Mouse (Mus musculus) kidney, embryonic 15.5 days (tissue): ENCODE measurements around the gene Tead4. TPM values are rescaled to one million over a fixed set of nuclear protein-coding genes. Genes with fewer than 3 reads are reported as not detected.

Experiments used
- ATAC-seq: fragments of 200-750 bp; cut with Nextera tagmentation; replicated peaks from 2 replicates; pipeline ENCODE4 v1.8.0; 2017; ENCODE audit warnings: moderate TSS enrichment; ENCODE audit not compliant: low FRiP score
- H3K27ac ChIP-seq: fragments of 300-500 bp; sonication (generic); 2 replicates; pipeline ENCODE4 v1.5.1; 2015; ENCODE audit warnings: mild to moderate bottlenecking, inconsistent platforms
- H3K27me3 ChIP-seq: fragments of 300-500 bp; sonication (generic); 2 replicates; pipeline ENCODE4 v1.6.1; 2015; ENCODE audit warnings: inconsistent platforms
- H3K36me3 ChIP-seq: fragments of 300-500 bp; sonication (generic); 2 replicates; pipeline ENCODE4 v1.6.1; 2015; ENCODE audit warnings: inconsistent platforms
- H3K4me1 ChIP-seq: fragments of 300-500 bp; sonication (generic); 2 replicates; pipeline ENCODE4 v1.6.1; 2015; ENCODE audit warnings: inconsistent platforms
- H3K4me2 ChIP-seq: fragments of 300-500 bp; sonication (generic); 2 replicates; pipeline ENCODE4 v1.6.1; 2015; ENCODE audit warnings: moderate library complexity, mild to moderate bottlenecking, inconsistent platforms
- H3K4me3 ChIP-seq: fragments of 300-500 bp; sonication (generic); replicated peaks from 2 replicates; pipeline ENCODE4 v1.5.1; 2015; ENCODE audit warnings: mild to moderate bottlenecking, inconsistent platforms
- H3K9ac ChIP-seq: fragments of 300-500 bp; sonication (generic); 2 replicates; pipeline ENCODE4 v1.6.1; 2015; ENCODE audit warnings: mild to moderate bottlenecking, inconsistent platforms
- H3K9me3 ChIP-seq: fragments of 300-500 bp; sonication (generic); replicated peaks from 2 replicates; pipeline ENCODE4 v1.6.1; 2016; ENCODE audit warnings: inconsistent platforms
- WGBS: fragments of 180-500 bp; shearing (Covaris S2); methylation state at CpG from one replicate; pipeline ENCODE4 v1.1.7; 2015; ENCODE audit warnings: mixed read lengths; 5-methylcytosine and 5-hydroxymethylcytosine counted together
- polyA plus RNA-seq: library from polyadenylated mRNA; unstranded; fragments of >200 nt; fragmentation: Nextera tagmentation; extraction: Ambion mirVana; gene quantifications from 2 replicates; pipeline ENCODE4 v1.2.1, GENCODE M21; 2015

Tead4 gene
- polyA plus RNA-seq, 1 experiment from 2014 or later, result 2.5 TPM

- Histone ChIP-seq H3K4me1 (no peaks in the 10 kb centered on the region), H3K4me3 (no peak overlapping the region), H3K9ac (no peak overlapping the region), H3K9me3 (no peaks in the 10 kb centered on the region), H3K36me3 (no peaks in the 10 kb centered on the region), H3K4me2 (no peak overlapping the region), H3K27ac (no peak overlapping the region), H3K27me3 (no peaks in the 10 kb centered on the region)
- ATAC-seq, result no peak
- WGBS, result 73% methylated on average over 8 of the region's 8 CpGs
Measured at GRCm38 (mm10) chr6:128264870-128265526, 35.6 kb downstream of the Tead4 start.

- Histone ChIP-seq H3K36me3 (no peaks in the 10 kb centered on the region), H3K4me3 (no peak overlapping the region), H3K9me3 (no peaks in the 10 kb centered on the region), H3K27ac (no peak overlapping the region), H3K4me2 (no peak overlapping the region), H3K9ac (no peak overlapping the region), H3K4me1 (no peaks in the 10 kb centered on the region), H3K27me3 (no peaks in the 10 kb centered on the region)
- ATAC-seq, result no peak
- 75% methylated on average over 1 of the region's 1 CpGs for WGBS
Measured at GRCm38 (mm10) chr6:128261486-128261885, 39.1 kb downstream of the Tead4 start.

GRCm38 (mm10) chr6:128259252-128259651 lies 41.4 kb downstream of the Tead4 start:
- 93% methylated on average over 3 of the region's 3 CpGs for WGBS
- no peaks in the 10 kb centered on the region for H3K9me3 ChIP-seq
- H3K4me1 ChIP-seq, result no peaks in the 10 kb centered on the region
- ATAC-seq, result no peak
- no peak overlapping the region for H3K9ac ChIP-seq
- H3K36me3 ChIP-seq, result no peaks in the 10 kb centered on the region
- no peak overlapping the region for H3K4me2 ChIP-seq
- H3K27me3 ChIP-seq, result no peaks in the 10 kb centered on the region
- no peak overlapping the region for H3K27ac ChIP-seq
- H3K4me3 ChIP-seq, result no peak overlapping the region

- H3K4me2 ChIP-seq, result no peak overlapping the region
- H3K9ac ChIP-seq, result no peak overlapping the region
- H3K4me1 ChIP-seq, result no peaks in the 10 kb centered on the region
- H3K27me3 ChIP-seq, result no peaks in the 10 kb centered on the region
- no peak for ATAC-seq
- no peak overlapping the region for H3K4me3 ChIP-seq
- 80% methylated on average over 2 of the region's 2 CpGs for WGBS
- no peak overlapping the region for H3K27ac ChIP-seq
- no peaks in the 10 kb centered on the region for H3K9me3 ChIP-seq
- no peaks in the 10 kb centered on the region for H3K36me3 ChIP-seq
Measured at GRCm38 (mm10) chr6:128255941-128256340, 44.7 kb downstream of the Tead4 start.

DNA sequence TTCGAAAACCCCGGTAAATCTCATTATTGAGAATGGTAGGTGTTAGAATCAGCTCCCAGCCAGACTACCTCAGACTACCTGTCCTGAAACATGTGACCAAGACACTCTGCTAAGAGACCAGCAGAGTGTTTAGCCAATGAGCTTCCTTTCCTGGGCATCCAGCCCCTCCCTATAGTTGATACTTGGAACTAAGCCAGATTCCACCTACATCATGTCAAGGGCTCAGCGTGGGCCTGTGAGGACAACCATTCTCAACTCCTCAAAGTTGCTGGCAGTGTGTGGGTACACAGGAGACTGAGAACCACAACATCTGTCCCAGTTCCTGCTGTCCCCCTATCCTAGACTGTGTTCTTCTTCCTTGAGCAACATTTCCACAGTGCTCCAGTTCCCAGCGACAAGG lies 45.3 kb downstream of the Tead4 start:
- Histone ChIP-seq H3K9me3 (no peaks in the 10 kb centered on the region), H3K27ac (no peak overlapping the region), H3K9ac (no peak overlapping the region), H3K27me3 (no peaks in the 10 kb centered on the region), H3K4me1 (no peaks in the 10 kb centered on the region), H3K4me2 (no peak overlapping the region), H3K36me3 (no peaks in the 10 kb centered on the region), H3K4me3 (no peak overlapping the region)
- WGBS, result 79% methylated on average over 4 of the region's 4 CpGs
- ATAC-seq, result no peak

DNA sequence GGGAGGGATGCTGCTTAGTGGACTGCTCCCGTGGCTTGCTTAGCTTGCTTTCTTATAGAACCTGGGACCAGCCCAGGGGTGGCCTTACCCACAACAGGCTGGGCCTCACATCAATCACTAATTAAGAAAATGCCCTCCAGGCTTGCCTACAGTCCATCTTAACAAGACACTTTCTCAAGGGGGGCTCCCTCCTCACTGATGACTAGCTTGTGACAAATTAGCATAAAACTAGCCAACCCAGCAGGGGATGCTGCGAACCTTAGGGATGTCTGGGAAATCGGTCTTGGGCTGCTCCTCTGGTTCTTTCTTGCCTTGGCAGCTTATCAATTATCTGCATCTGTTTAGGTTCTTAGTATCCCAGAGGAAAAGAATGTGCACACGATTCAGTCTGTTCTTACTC lies 46.1 kb downstream of the Tead4 start:
- H3K4me1 ChIP-seq, result no peaks in the 10 kb centered on the region

DNA sequence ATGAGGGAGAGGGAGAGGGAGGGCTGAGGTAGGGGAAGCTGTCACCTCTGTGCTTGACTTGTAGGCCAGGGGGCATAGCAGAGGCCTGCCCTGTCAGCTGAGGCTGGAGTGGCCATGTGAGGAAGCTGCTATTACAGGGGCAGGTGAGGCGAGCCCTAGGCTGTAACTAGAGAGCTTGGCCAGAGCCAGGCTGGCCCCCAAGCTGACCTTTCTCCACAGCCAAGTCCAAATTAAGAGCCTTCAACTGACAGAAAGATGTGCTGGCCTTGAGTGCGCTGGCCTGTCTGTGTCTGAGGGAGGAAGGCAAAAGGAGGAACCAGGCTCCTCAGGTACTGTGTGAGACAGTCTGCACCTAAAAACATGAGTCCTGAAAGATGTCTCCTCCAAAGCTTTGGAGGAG lies 47.5 kb downstream of the Tead4 start:
- no peak overlapping the region for H3K27ac ChIP-seq
- H3K9ac ChIP-seq, result no peak overlapping the region
- ATAC-seq, result no peak
- H3K4me1 ChIP-seq, result no peaks in the 10 kb centered on the region
- H3K27me3 ChIP-seq, result no peaks in the 10 kb centered on the region
- H3K4me2 ChIP-seq, result no peak overlapping the region
- H3K36me3 ChIP-seq, result no peaks in the 10 kb centered on the region
- no peak overlapping the region for H3K4me3 ChIP-seq
- H3K9me3 ChIP-seq, result no peaks in the 10 kb centered on the region
- 46% methylated on average over 2 of the region's 2 CpGs for WGBS

More for the DNA sequence above, 46.1 kb downstream of the Tead4 start:
- Histone ChIP-seq H3K9ac (no peak overlapping the region), H3K4me3 (no peak overlapping the region), H3K9me3 (no peaks in the 10 kb centered on the region), H3K27me3 (no peaks in the 10 kb centered on the region), H3K36me3 (no peaks in the 10 kb centered on the region), H3K27ac (no peak overlapping the region), H3K4me2 (no peak overlapping the region)
- 73% methylated on average over 4 of the region's 4 CpGs for WGBS
- ATAC-seq, result no peak

GRCm38 (mm10) chr6:128250596-128250995 lies 50.0 kb downstream of the Tead4 start:
- Histone ChIP-seq H3K27ac (no peak overlapping the region), H3K36me3 (no peaks in the 10 kb centered on the region), H3K4me2 (no peak overlapping the region), H3K4me1 (no peaks in the 10 kb centered on the region), H3K9me3 (no peaks in the 10 kb centered on the region), H3K4me3 (no peak overlapping the region), H3K9ac (no peak overlapping the region), H3K27me3 (no peaks in the 10 kb centered on the region)
- 84% methylated on average over 5 of the region's 5 CpGs for WGBS
- ATAC-seq, result no peak

- H3K4me3 ChIP-seq, result no peak overlapping the region
- H3K4me2 ChIP-seq, result no peak overlapping the region
- no peaks in the 10 kb centered on the region for H3K36me3 ChIP-seq
- no peaks in the 10 kb centered on the region for H3K9me3 ChIP-seq
- H3K4me1 ChIP-seq, result no peaks in the 10 kb centered on the region
- 80% methylated on average over 2 of the region's 2 CpGs for WGBS
- H3K27me3 ChIP-seq, result no peaks in the 10 kb centered on the region
- no peak for ATAC-seq
- no peak overlapping the region for H3K9ac ChIP-seq
- no peak overlapping the region for H3K27ac ChIP-seq
Measured at GRCm38 (mm10) chr6:128237102-128237763, 63.4 kb downstream of the Tead4 start.

DNA sequence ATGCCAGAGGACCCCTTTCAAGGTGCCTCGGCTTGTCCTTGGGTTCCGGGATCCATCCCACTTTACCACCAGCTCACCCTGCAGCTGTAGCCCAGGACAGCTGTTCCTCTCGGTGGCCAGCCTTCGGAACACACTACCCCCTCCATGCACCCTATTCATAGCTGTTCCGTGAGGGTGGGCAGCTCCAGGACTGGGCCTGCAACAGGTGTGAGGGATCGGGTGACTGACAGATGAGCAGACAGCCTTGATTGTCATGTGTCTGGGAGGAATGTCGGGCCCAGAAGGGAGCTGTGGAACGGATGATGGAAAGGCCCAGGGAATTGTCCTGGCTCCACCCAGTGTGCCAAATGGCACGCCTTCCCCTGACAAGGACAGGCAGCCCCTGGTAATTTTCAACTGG lies 64.0 kb downstream of the Tead4 start:
- Histone ChIP-seq H3K9me3 (no peaks in the 10 kb centered on the region), H3K4me2 (no peak overlapping the region), H3K27me3 (no peaks in the 10 kb centered on the region), H3K4me1 (no peaks in the 10 kb centered on the region), H3K27ac (no peak overlapping the region), H3K4me3 (no peak overlapping the region), H3K36me3 (no peaks in the 10 kb centered on the region), H3K9ac (no peak overlapping the region)
- 54% methylated on average over 9 of the region's 9 CpGs for WGBS
- ATAC-seq, result no peak

DNA sequence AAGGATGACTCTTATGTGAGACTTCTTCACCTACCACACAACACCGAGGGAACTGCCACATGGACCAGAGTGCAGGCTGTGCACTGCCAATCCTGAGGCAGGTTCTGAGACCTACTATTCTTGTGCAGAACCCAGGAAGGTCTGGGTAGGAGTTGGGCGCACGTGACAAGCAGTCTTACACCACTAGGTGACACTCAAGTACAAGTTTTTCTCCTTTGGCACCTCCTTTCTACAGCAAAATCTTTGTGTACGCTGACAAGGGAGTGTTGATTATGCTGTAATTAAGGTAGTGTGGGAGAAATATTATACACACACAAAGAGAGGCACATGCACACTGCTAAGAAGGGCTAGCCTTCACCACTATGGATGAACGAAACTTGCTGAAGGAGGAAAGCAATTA lies 66.4 kb downstream of the Tead4 start:
- no peaks in the 10 kb centered on the region for H3K36me3 ChIP-seq
- WGBS, result 27% methylated on average over 5 of the region's 5 CpGs
- no peak overlapping the region for H3K27ac ChIP-seq
- H3K9me3 ChIP-seq, result no peaks in the 10 kb centered on the region
- ATAC-seq, result peak; percentile 69
- no peak overlapping the region for H3K4me3 ChIP-seq
- no peaks in the 10 kb centered on the region for H3K4me1 ChIP-seq
- no peak overlapping the region for H3K4me2 ChIP-seq
- H3K9ac ChIP-seq, result no peak overlapping the region
- H3K27me3 ChIP-seq, result no peaks in the 10 kb centered on the region

- ATAC-seq, result no peak
- H3K4me2 ChIP-seq, result no peak overlapping the region
- H3K4me3 ChIP-seq, result no peak overlapping the region
- 0 out of 2 replicates have a peak, but pooled peaks cover 4% of the 10 kb centered on the region for H3K4me1 ChIP-seq
- H3K9me3 ChIP-seq, result no peaks in the 10 kb centered on the region
- no peaks in the 10 kb centered on the region for H3K27me3 ChIP-seq
- WGBS, result 76% methylated on average over 7 of the region's 7 CpGs
- H3K36me3 ChIP-seq, result no peaks in the 10 kb centered on the region
- no peak overlapping the region for H3K27ac ChIP-seq
- no peak overlapping the region for H3K9ac ChIP-seq
Measured at GRCm38 (mm10) chr6:128232216-128232615, 68.4 kb downstream of the Tead4 start.

DNA sequence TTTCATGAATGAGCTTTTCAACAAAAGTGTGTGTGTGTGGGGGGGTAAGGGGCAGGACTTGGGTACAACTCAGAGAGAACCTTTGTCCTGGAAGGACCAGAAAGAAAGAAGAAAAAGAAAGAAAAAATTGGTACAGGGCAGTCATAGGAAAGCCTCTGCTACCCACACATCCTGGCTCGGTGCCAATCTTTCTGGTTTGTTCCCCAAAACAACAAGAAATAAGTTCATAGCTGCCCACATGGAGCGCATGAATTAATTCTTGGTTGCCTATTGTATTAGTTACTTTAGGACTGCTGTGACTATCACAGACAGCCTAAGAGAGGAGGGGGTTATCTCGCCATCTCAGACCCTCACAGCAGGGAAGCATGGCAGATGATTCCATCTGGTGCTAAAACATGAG lies 68.9 kb downstream of the Tead4 start:
- Histone ChIP-seq H3K4me2 (no peak overlapping the region), H3K9ac (no peak overlapping the region), H3K4me3 (no peak overlapping the region), H3K9me3 (no peaks in the 10 kb centered on the region), H3K36me3 (no peaks in the 10 kb centered on the region), H3K27me3 (no peaks in the 10 kb centered on the region), H3K27ac (no peak overlapping the region), H3K4me1 (0 out of 2 replicates have a peak, but pooled peaks cover 4% of the 10 kb centered on the region)
- ATAC-seq, result no peak
- WGBS, result 78% methylated on average over 3 of the region's 3 CpGs
